Mouse (Mus musculus) limb, embryonic 15.5 days (tissue): Measurements from ENCODE around the gene Lpin3. TPM values are rescaled to one million over a fixed set of nuclear protein-coding genes. Genes with fewer than 3 reads are reported as not detected.

ENCODE experiments used
- ATAC-seq: fragments of 200-750 bp; cut with Nextera tagmentation; 2 replicates; pipeline ENCODE4 v1.8.0; 2017; ENCODE audit warnings: low read depth, moderate TSS enrichment; ENCODE audit not compliant: insufficient number of reproducible peaks, low FRiP score, low TSS enrichment
- H3K27ac ChIP-seq: fragments of 300-500 bp; sonication (generic); 2 replicates; pipeline ENCODE4 v1.5.1; 2015; ENCODE audit warnings: moderate library complexity, mild to moderate bottlenecking, inconsistent platforms
- H3K27me3 ChIP-seq: fragments of 300-500 bp; sonication (generic); 2 replicates; pipeline ENCODE4 v1.6.1; 2015; ENCODE audit warnings: inconsistent platforms
- H3K36me3 ChIP-seq: fragments of 300-500 bp; sonication (generic); 2 replicates; pipeline ENCODE4 v1.6.1; 2015; ENCODE audit warnings: inconsistent platforms
- H3K4me1 ChIP-seq: fragments of 300-500 bp; sonication (generic); 2 replicates; pipeline ENCODE4 v1.6.1; 2015; ENCODE audit warnings: inconsistent platforms
- H3K4me2 ChIP-seq: fragments of 300-500 bp; sonication (generic); 2 replicates; pipeline ENCODE4 v1.6.1; 2015; ENCODE audit warnings: mild to moderate bottlenecking, inconsistent platforms
- H3K4me3 ChIP-seq: fragments of 300-500 bp; sonication (generic); 2 replicates; pipeline ENCODE4 v1.5.1; 2015; ENCODE audit warnings: mild to moderate bottlenecking, inconsistent platforms
- H3K9ac ChIP-seq: fragments of 300-500 bp; sonication (generic); 2 replicates; pipeline ENCODE4 v1.6.1; 2015; ENCODE audit warnings: inconsistent platforms
- H3K9me3 ChIP-seq: fragments of 300-500 bp; sonication (generic); 2 replicates; pipeline ENCODE4 v1.6.1; 2016; ENCODE audit warnings: inconsistent platforms
- WGBS: fragments of 180-500 bp; shearing (Covaris S2); methylation state at CpG from one replicate; pipeline ENCODE4 v1.1.7; 2015; 5-methylcytosine and 5-hydroxymethylcytosine counted together
- polyA plus RNA-seq: library from polyadenylated mRNA; unstranded; fragments of >200 nt; fragmentation: Nextera tagmentation; extraction: Ambion mirVana; gene quantifications from 2 replicates; pipeline ENCODE4 v1.2.1, GENCODE M21; 2015

The Lpin3 gene
- polyA plus RNA-seq, 1 experiment from 2014 or later: 4.7 TPM

GRCm38 (mm10) chr2:160942443-160942842 lies 62.0 kb downstream of the Lpin3 start:
- Histone ChIP-seq H3K27me3 (no peaks in the 10 kb centered on the region), H3K9ac (no peak overlapping the region), H3K4me3 (no peak overlapping the region), H3K4me1 (peaks cover 10% of the 10 kb centered on the region; the same call in 1 of the 2 replicates), H3K4me2 (no peak overlapping the region), H3K27ac (no peak overlapping the region), H3K9me3 (no peaks in the 10 kb centered on the region), H3K36me3 (peaks cover 11% of the 10 kb centered on the region)
- 54% methylated on average over 3 of the region's 3 CpGs for WGBS
- ATAC-seq: no peak

- no peak overlapping the region for H3K27ac ChIP-seq
- no peak overlapping the region for H3K4me2 ChIP-seq
- H3K4me3 ChIP-seq: no peak overlapping the region
- WGBS: 77% methylated on average over 4 of the region's 4 CpGs
- peaks cover 81% of the 10 kb centered on the region for H3K36me3 ChIP-seq
- ATAC-seq: no peak
- H3K9me3 ChIP-seq: no peaks in the 10 kb centered on the region
- H3K9ac ChIP-seq: no peak overlapping the region
- peaks cover 26% of the 10 kb centered on the region for H3K4me1 ChIP-seq
- H3K27me3 ChIP-seq: no peaks in the 10 kb centered on the region
Measured at GRCm38 (mm10) chr2:160951595-160951994, 71.1 kb downstream of the Lpin3 start.

DNA sequence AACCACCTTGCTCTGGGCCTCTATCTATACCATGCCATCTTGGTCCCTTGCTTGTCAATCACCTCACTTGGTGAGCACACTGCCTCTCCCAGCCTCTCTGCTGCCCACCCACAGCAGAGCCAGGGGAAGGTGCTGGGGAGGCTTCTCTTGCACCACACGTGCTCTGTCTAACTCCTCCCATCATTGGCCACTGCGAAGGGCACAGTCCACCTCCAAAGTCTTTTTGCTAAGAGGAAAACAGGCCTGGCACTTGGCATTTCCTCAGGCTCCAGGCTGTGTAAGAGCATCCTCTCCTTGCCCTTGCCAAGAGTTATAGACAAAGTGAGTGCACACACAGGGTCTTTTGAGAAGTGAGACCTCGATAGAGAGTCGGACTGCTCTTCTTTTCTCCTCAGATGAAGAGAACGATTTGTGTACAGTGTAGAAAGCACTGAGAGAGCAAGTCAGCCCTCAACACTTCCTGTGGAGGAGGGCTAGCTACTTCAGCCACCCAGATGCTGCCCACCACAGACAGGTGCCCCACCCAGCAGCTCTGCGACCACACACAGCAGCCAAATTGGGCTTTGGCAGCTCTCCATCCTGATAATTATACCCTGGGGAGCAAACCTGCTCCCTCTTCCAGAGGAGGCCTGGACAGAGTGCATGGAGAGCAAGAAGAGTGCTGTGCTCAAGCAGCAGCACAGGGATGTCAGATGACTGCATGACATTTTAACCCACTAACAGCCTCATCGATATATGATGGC lies 72.8 kb downstream of the Lpin3 start:
- no peak for ATAC-seq
- H3K27ac ChIP-seq: peak overlapping the region; percentile 28; the same call in 1 of the 2 replicates
- H3K9me3 ChIP-seq: no peaks in the 10 kb centered on the region
- peaks cover 26% of the 10 kb centered on the region for H3K4me1 ChIP-seq
- 63% methylated on average over 7 of the region's 7 CpGs for WGBS
- H3K36me3 ChIP-seq: peaks cover 81% of the 10 kb centered on the region
- H3K4me3 ChIP-seq: no peak overlapping the region
- no peak overlapping the region for H3K9ac ChIP-seq
- no peak overlapping the region for H3K4me2 ChIP-seq
- H3K27me3 ChIP-seq: no peaks in the 10 kb centered on the region

DNA sequence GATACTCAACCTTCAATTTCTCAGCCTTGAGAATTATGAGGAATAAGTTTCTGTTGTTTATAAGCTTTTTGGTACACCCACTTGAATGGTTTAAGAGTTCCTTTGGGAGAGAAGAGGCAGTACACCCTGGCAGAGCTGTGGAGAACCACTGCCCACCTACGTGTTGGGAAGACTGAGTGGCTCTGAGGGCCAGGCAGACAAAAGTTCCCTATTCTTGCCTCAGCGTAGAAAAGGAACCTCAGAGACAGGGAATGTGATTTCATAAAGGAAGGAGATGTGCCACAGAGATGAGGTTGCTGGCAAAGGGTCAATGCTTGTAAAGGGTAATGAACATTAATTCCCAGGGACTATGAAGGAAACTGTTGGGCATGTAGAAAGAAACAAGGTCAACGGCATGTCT lies 74.1 kb downstream of the Lpin3 start:
- no peaks in the 10 kb centered on the region for H3K27me3 ChIP-seq
- H3K36me3 ChIP-seq: peaks cover 75% of the 10 kb centered on the region
- H3K9me3 ChIP-seq: no peaks in the 10 kb centered on the region
- H3K4me1 ChIP-seq: peaks cover 26% of the 10 kb centered on the region
- 78% methylated on average over 3 of the region's 3 CpGs for WGBS
- no peak overlapping the region for H3K4me2 ChIP-seq
- H3K9ac ChIP-seq: no peak overlapping the region
- ATAC-seq: no peak
- no peak overlapping the region for H3K4me3 ChIP-seq
- no peak overlapping the region for H3K27ac ChIP-seq

GRCm38 (mm10) chr2:160955331-160955730 lies 74.9 kb downstream of the Lpin3 start:
- no peak overlapping the region for H3K9ac ChIP-seq
- H3K4me2 ChIP-seq: no peak overlapping the region
- peaks cover 26% of the 10 kb centered on the region for H3K4me1 ChIP-seq
- no peaks in the 10 kb centered on the region for H3K9me3 ChIP-seq
- peaks cover 74% of the 10 kb centered on the region for H3K36me3 ChIP-seq
- no peaks in the 10 kb centered on the region for H3K27me3 ChIP-seq
- ATAC-seq: 0 out of 2 replicates have a peak, but pooled peaks have one; percentile 15
- no peak overlapping the region for H3K4me3 ChIP-seq
- peak overlapping the region; percentile 61; the same call in 1 of the 2 replicates for H3K27ac ChIP-seq
- 48% methylated on average over 7 of the region's 7 CpGs for WGBS

Other genes with a start within 250 kb of the Lpin3 start
- 61.8 and 67.6 TPM in 2 replicates for gene Top1, start 234.8 kb upstream of the Lpin3 start, polyA plus RNA-seq
- gene Plcg1, start 149.4 kb upstream of the Lpin3 start, polyA plus RNA-seq: 41.8 and 51.8 TPM in 2 replicates
- gene Zhx3, start 7.7 kb upstream of the Lpin3 start, polyA plus RNA-seq: 12.2 and 13.3 TPM in 2 replicates
- gene Emilin3, start 31.7 kb downstream of the Lpin3 start, polyA plus RNA-seq: 47.6 and 54.6 TPM in 2 replicates
- gene Chd6, start 228.4 kb downstream of the Lpin3 start, polyA plus RNA-seq: 27.2 and 28.2 TPM in 2 replicates